Mouse (Mus musculus) thymus, postnatal 14 days (tissue): ENCODE results near the gene B020011L13Rik.
"Not testable (repeated sequence)": the region's sequence is repeated elsewhere in the genome, so short reads cannot be mapped to it uniquely, and the experiment has no call there.

Source experiments
- DNase-seq: peaks from one replicate; pipeline ENCODE4 v3.0.0; 2021

B020011L13Rik gene

GRCm38 (mm10) chr1:117780833-117781232 lies at the start of gene B020011L13Rik:
Gene B020011L13Rik (plus strand): TSS chr1:117781133.
- DNase-seq, result not testable (repeated sequence)

- DNase-seq, result not testable (repeated sequence)
Measured at GRCm38 (mm10) chr1:117816271-117816670, 35.3 kb downstream of the B020011L13Rik start.

GRCm38 (mm10) chr1:117829781-117830180 lies 48.8 kb downstream of the B020011L13Rik start, which contains the start of gene Gm28360:
Gene Gm28360 (plus strand): TSS chr1:117830081.
- DNase-seq, result not testable (repeated sequence)

GRCm38 (mm10) chr1:117851718-117852117 lies 70.8 kb downstream of the B020011L13Rik start:
- DNase-seq, result not testable (repeated sequence)
